Mouse (Mus musculus) CH12.LX (cell line): ENCODE measurements at regions not wholly inside any gene's neighbourhood (a gene's known extent, or its start where the extent isn't known, plus 50 kb on each side); places are given as distances from the start of the nearest gene placed in this dataset.

ENCODE experiments used
- DNase-seq: peaks from one replicate; pipeline ENCODE4 v3.0.0-alpha.2; 2013; ENCODE audit errors: extremely low read depth
- H3K27ac ChIP-seq: 2 replicates; pipeline ENCODE4 v1.5.1; 2012; ENCODE audit warnings: low read depth, mild to moderate bottlenecking, control low read depth, moderate library complexity; ENCODE audit not compliant: insufficient read depth
- H3K27me3 ChIP-seq: replicated peaks from 2 replicates; pipeline ENCODE3; 2012; ENCODE audit warnings: inconsistent platforms
- H3K36me3 ChIP-seq, 2 experiments: replicated peaks in 1 of 2; 2 replicates each; pipeline versions ENCODE3 to v1.6.1; 2012; ENCODE audit warnings: inconsistent platforms in 1 of 2, low read length in 1 of 2, mild to moderate bottlenecking in 1 of 2, mixed read lengths in 1 of 2, moderate library complexity in 1 of 2; ENCODE audit not compliant: control insufficient read depth in 1 of 2, insufficient read depth in 1 of 2
- H3K4me1 ChIP-seq, 2 experiments: 2 replicates each; pipeline ENCODE4 v1.6.1; 2012; ENCODE audit warnings: inconsistent platforms in 1 of 2, moderate library complexity in 1 of 2; ENCODE audit not compliant: insufficient read depth in 2 of 2, control insufficient read depth in 1 of 2
- H3K4me2 ChIP-seq: 2 replicates; pipeline ENCODE4 v1.6.1; 2012; ENCODE audit warnings: low read depth, mild to moderate bottlenecking, control low read depth; ENCODE audit not compliant: poor library complexity, insufficient read depth, severe bottlenecking
- H3K4me3 ChIP-seq, 3 experiments: fragments of 150-350 bp in 1 of 3; sonication (generic) in 1 of 3; replicated peaks in 1 of 3; 2 replicates each; pipeline versions ENCODE3 to v1.5.1; 2011 to 2012; ENCODE audit warnings: low read depth in 2 of 3, low read length in 2 of 3, mild to moderate bottlenecking in 2 of 3, moderate library complexity in 2 of 3, control low read depth in 1 of 3, improper control_type of control experiment in 1 of 3, inconsistent platforms in 1 of 3, mixed read lengths in 1 of 3; ENCODE audit not compliant: poor library complexity in 1 of 3
- H3K79me2 ChIP-seq: replicated peaks from 2 replicates; pipeline ENCODE4 v1.6.1; 2012; ENCODE audit warnings: mild to moderate bottlenecking, moderate library complexity; ENCODE audit not compliant: control insufficient read depth, poor library complexity, insufficient read depth, severe bottlenecking; ENCODE audit errors: extremely low read depth
- H3K9ac ChIP-seq: 2 replicates; pipeline ENCODE4 v1.6.1; 2012; ENCODE audit warnings: low read depth, mild to moderate bottlenecking, control low read depth, moderate library complexity; ENCODE audit not compliant: insufficient read depth
- H3K9me3 ChIP-seq: replicated peaks from 2 replicates; pipeline ENCODE3; 2012; ENCODE audit warnings: low read length, inconsistent platforms, mixed read lengths
- BHLHE40 ChIP-seq: IDR thresholded peaks from 2 replicates; pipeline ENCODE4 v1.6.1; 2011; ENCODE audit warnings: mild to moderate bottlenecking, low read depth, low read length, improper control_type of control experiment
- CHD1 ChIP-seq: IDR thresholded peaks from 2 replicates; pipeline ENCODE4 v1.6.1; 2012; ENCODE audit warnings: low read depth, low read length, improper control_type of control experiment, inconsistent platforms
- CHD2 ChIP-seq: IDR thresholded peaks from 2 replicates; pipeline ENCODE4 v1.6.1; 2011; ENCODE audit warnings: low read length, improper control_type of control experiment
- CTCF ChIP-seq, 2 experiments: IDR thresholded peaks in 1 of 2; conservative IDR thresholded peaks in 1 of 2; 2 replicates each; pipeline ENCODE4 v1.5.1; 2011 to 2012; ENCODE audit warnings: low read depth in 2 of 2, low read length in 2 of 2, improper control_type of control experiment in 1 of 2, inconsistent platforms in 1 of 2, mild to moderate bottlenecking in 1 of 2, moderate library complexity in 1 of 2
- ELF1 ChIP-seq: IDR thresholded peaks from 2 replicates; pipeline ENCODE4 v1.6.1; 2014; ENCODE audit warnings: low read depth, mild to moderate bottlenecking, inconsistent platforms, low read length, improper control_type of control experiment
- HCFC1 ChIP-seq: IDR thresholded peaks from 2 replicates; pipeline ENCODE4 v1.6.1; 2012; ENCODE audit warnings: low read depth, mild to moderate bottlenecking, inconsistent platforms, low read length, improper control_type of control experiment
- IRF4 ChIP-seq: IDR thresholded peaks from 2 replicates; pipeline ENCODE4 v1.6.1; 2014; ENCODE audit warnings: low read depth, mild to moderate bottlenecking, inconsistent platforms, low read length, improper control_type of control experiment
- JUN ChIP-seq: IDR thresholded peaks from 2 replicates; pipeline ENCODE4 v1.6.1; 2011; ENCODE audit warnings: low read depth, mild to moderate bottlenecking, low read length, improper control_type of control experiment, moderate library complexity; ENCODE audit not compliant: insufficient read depth
- KAT2A ChIP-seq: IDR thresholded peaks from 2 replicates; pipeline ENCODE4 v1.6.1; 2012; ENCODE audit warnings: low read length, improper control_type of control experiment, inconsistent platforms; ENCODE audit not compliant: insufficient replicate concordance
- MAFK ChIP-seq: IDR thresholded peaks from 2 replicates; pipeline ENCODE4 v1.6.1; 2011; ENCODE audit warnings: low read length, improper control_type of control experiment; ENCODE audit not compliant: insufficient replicate concordance
- MAX ChIP-seq: IDR thresholded peaks from 2 replicates; pipeline ENCODE4 v1.6.1; 2011; ENCODE audit warnings: low read length, improper control_type of control experiment
- MEF2A ChIP-seq: IDR thresholded peaks from 2 replicates; pipeline ENCODE4 v1.6.1; 2014; ENCODE audit warnings: low read depth, mild to moderate bottlenecking, inconsistent platforms, low read length, improper control_type of control experiment, borderline replicate concordance
- MXI1 ChIP-seq: IDR thresholded peaks from 2 replicates; pipeline ENCODE4 v1.6.1; 2011; ENCODE audit warnings: mild to moderate bottlenecking, low read depth, low read length, improper control_type of control experiment
- MYC ChIP-seq: IDR thresholded peaks from 2 replicates; pipeline ENCODE4 v1.6.1; 2011; ENCODE audit warnings: low read depth, mild to moderate bottlenecking, improper control_type of control experiment, low read length
- NELFE ChIP-seq: IDR thresholded peaks from 2 replicates; pipeline ENCODE4 v1.6.1; 2011; ENCODE audit warnings: low read depth, low read length, improper control_type of control experiment
- POLR2A ChIP-seq: IDR thresholded peaks from 2 replicates; pipeline ENCODE4 v1.6.1; 2011; ENCODE audit warnings: low read depth, mild to moderate bottlenecking, improper control_type of control experiment, low read length
- POLR2AphosphoS2 ChIP-seq: IDR thresholded peaks from 2 replicates; pipeline ENCODE4 v1.6.1; 2011; ENCODE audit warnings: low read depth, low read length, improper control_type of control experiment
- RAD21 ChIP-seq: IDR thresholded peaks from 2 replicates; pipeline ENCODE4 v1.6.1; 2011; ENCODE audit warnings: low read depth, mild to moderate bottlenecking, low read length, improper control_type of control experiment, moderate library complexity
- RCOR1 ChIP-seq: conservative IDR thresholded peaks from 2 replicates; pipeline ENCODE4 v1.6.1; 2012; ENCODE audit warnings: low read depth, mild to moderate bottlenecking, inconsistent platforms, low read length, improper control_type of control experiment
- SIN3A ChIP-seq: IDR thresholded peaks from 2 replicates; pipeline ENCODE4 v1.6.1; 2012; ENCODE audit warnings: low read length, improper control_type of control experiment, inconsistent platforms
- SMC3 ChIP-seq: IDR thresholded peaks from 2 replicates; pipeline ENCODE4 v1.6.1; 2011; ENCODE audit warnings: low read depth, low read length, improper control_type of control experiment
- TBP ChIP-seq: conservative IDR thresholded peaks from 2 replicates; pipeline ENCODE4 v1.6.1; 2011; ENCODE audit warnings: low read depth, low read length, improper control_type of control experiment
- TCF12 ChIP-seq: IDR thresholded peaks from 2 replicates; pipeline ENCODE4 v1.6.1; 2014; ENCODE audit warnings: low read depth, mild to moderate bottlenecking, inconsistent platforms, low read length, improper control_type of control experiment
- UBTF ChIP-seq: IDR thresholded peaks from 2 replicates; pipeline ENCODE4 v1.6.1; 2012; ENCODE audit warnings: low read depth, mild to moderate bottlenecking, inconsistent platforms, low read length, improper control_type of control experiment, moderate library complexity
- USF1 ChIP-seq: IDR thresholded peaks from 2 replicates; pipeline ENCODE4 v1.6.1; 2014; ENCODE audit warnings: low read depth, mild to moderate bottlenecking, inconsistent platforms, low read length, improper control_type of control experiment
- ZKSCAN1 ChIP-seq: IDR thresholded peaks from 2 replicates; pipeline ENCODE4 v1.6.1; 2012; ENCODE audit warnings: low read depth, inconsistent platforms, low read length, improper control_type of control experiment, borderline replicate concordance
- ZNF384 ChIP-seq: IDR thresholded peaks from 2 replicates; pipeline ENCODE4 v1.6.1; 2012; ENCODE audit warnings: low read depth, low read length, improper control_type of control experiment, inconsistent platforms
- dilution Hi-C: fragments of 300-500 bp; cut with MboI; formaldehyde crosslinking; loops from 2 replicates; pipeline ENCODE4 v1.14.3; 2020; ENCODE audit warnings: low sequenced_read_pairs; ENCODE audit not compliant: extremely low pct_unique_long_range_greater_than_20kb, extremely low pct_ligation_motif_present
- in situ Hi-C: fragments of 300-500 bp; cut with MboI; formaldehyde crosslinking; loops from 3 replicates; pipeline ENCODE4 v1.14.3; 2019; ENCODE audit warnings: low sequenced_read_pairs, low pct_ligation_motif_present, low pct_unique_long_range_greater_than_20kb, mixed read lengths

GRCm38 (mm10) chr16:75240383-75240782 is 345.5 kb downstream of the Lipi start:
- Histone ChIP-seq H3K4me1 (no peaks in the 10 kb centered on the region), H3K27me3 (no peaks in the 10 kb centered on the region), H3K9ac (no peak overlapping the region), H3K4me3 (no peak overlapping the region), H3K9me3 (peaks cover 35% of the 10 kb centered on the region), H3K79me2 (no peaks in the 10 kb centered on the region), H3K36me3 (no peaks in the 10 kb centered on the region), H3K4me2 (no peak overlapping the region), H3K27ac (no peak overlapping the region)
- in situ Hi-C loops (no loop called here), dilution Hi-C loops (no loop called here)
- DNase-seq, result no peak
- TF ChIP-seq KAT2A (no peak), IRF4 (no peak), RCOR1 (no peak), HCFC1 (no peak), RAD21 (no peak), USF1 (no peak), ELF1 (no peak), MAX (no peak), ZNF384 (no peak), MEF2A (no peak), JUN (no peak), ZKSCAN1 (no peak), MXI1 (no peak), CHD2 (no peak), TCF12 (no peak), BHLHE40 (no peak), POLR2A (no peak), CHD1 (no peak)

DNA sequence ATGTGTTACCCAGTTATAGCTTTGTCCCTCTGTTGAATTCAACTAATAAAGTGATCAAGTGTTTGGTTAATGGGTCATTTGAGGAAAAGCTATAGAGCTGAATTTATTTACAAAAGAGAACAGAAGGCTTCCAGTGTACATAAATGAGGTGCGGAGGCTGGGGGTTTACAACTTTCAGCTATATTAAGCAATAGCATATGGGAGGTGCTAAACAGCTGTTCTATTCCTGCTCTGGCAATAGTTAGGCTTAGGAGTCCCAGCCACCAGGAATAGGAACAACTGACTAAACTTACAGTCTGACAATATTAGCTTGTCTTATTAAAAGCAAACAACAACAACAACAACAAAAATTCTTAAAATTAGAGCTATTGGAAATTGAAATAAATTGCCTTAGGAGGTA is 353.7 kb downstream of the Lipi start:
- H3K79me2 ChIP-seq, result no peaks in the 10 kb centered on the region
- H3K9me3 ChIP-seq, result peaks cover 42% of the 10 kb centered on the region
- no peaks in the 10 kb centered on the region for H3K27me3 ChIP-seq
- in situ Hi-C loops, result no loop called here
- TF ChIP-seq TBP (no peak), POLR2A (no peak), TCF12 (no peak), CTCF (conservative IDR thresholded peaks at IDR 0.05 in 1 of 2, IDR thresholded peaks at IDR 0.05 in 1 of 2; ENCODE audit: low read depth in 2 of 2, low read length in 2 of 2) (no peak), MAFK (no peak), POLR2AphosphoS2 (no peak), MAX (no peak), BHLHE40 (no peak), JUN (no peak), HCFC1 (no peak), SIN3A (no peak), RCOR1 (no peak), CHD1 (no peak), UBTF (no peak), ZKSCAN1 (no peak), SMC3 (no peak), MXI1 (no peak), NELFE (no peak), MYC (no peak), RAD21 (no peak)
- TF ChIP-seq, all 38 proteins: peak for 0
- Histone ChIP-seq H3K36me3 (no peaks in the 10 kb centered on the region), H3K4me2 (no peak overlapping the region), H3K4me1 (no peaks in the 10 kb centered on the region), H3K9ac (no peak overlapping the region), H3K4me3 (no peak overlapping the region), H3K27ac (no peak overlapping the region)
- no peak for DNase-seq
- dilution Hi-C loops, result no loop called here
